Mouse (Mus musculus) kidney, adult 2 months (tissue): ENCODE data around the gene Rad51b. TPM values are rescaled to one million over a fixed set of nuclear protein-coding genes. Genes with fewer than 3 reads are reported as not detected.

Experiments used
- DNase-seq: peaks from one replicate; pipeline ENCODE4 v3.0.0; 2021
- H3K27ac ChIP-seq: fragments of 200-500 bp; 2 replicates; pipeline ENCODE4 v1.5.1; 2012; ENCODE audit warnings: low read depth, low read length, control low read depth, inconsistent platforms; ENCODE audit not compliant: insufficient read depth
- H3K27me3 ChIP-seq: fragments of 200-500 bp; replicated peaks from 2 replicates; pipeline ENCODE4 v1.6.1; 2012; ENCODE audit warnings: mild to moderate bottlenecking, moderate library complexity, low read length, inconsistent platforms; ENCODE audit not compliant: control insufficient read depth, insufficient read depth
- H3K36me3 ChIP-seq: fragments of 200-500 bp; 2 replicates; pipeline ENCODE4 v1.6.1; 2012; ENCODE audit warnings: mild to moderate bottlenecking, moderate library complexity, low read length, inconsistent platforms; ENCODE audit not compliant: control insufficient read depth, insufficient read depth
- H3K4me1 ChIP-seq: fragments of 200-500 bp; 2 replicates; pipeline ENCODE4 v1.6.1; 2011; ENCODE audit warnings: low read length; ENCODE audit not compliant: control insufficient read depth, insufficient read depth
- H3K4me3 ChIP-seq: fragments of 200-500 bp; 2 replicates; pipeline ENCODE4 v1.5.1; 2011; ENCODE audit warnings: mild to moderate bottlenecking, low read depth, low read length, control low read depth; ENCODE audit not compliant: insufficient read depth
- CTCF ChIP-seq: fragments of 200-500 bp; conservative IDR thresholded peaks from 2 replicates; pipeline ENCODE4 v1.5.1; 2011; ENCODE audit warnings: low read depth, mild to moderate bottlenecking, control low read depth, low read length, moderate library complexity, mixed read lengths; ENCODE audit not compliant: insufficient read depth, insufficient read length
- POLR2A ChIP-seq: fragments of 200-500 bp; IDR thresholded peaks from one replicate; pipeline ENCODE4 v1.6.1; 2011; ENCODE audit warnings: low read depth, low read length, control low read depth
- WGBS: fragments of 180-500 bp; shearing (Covaris S2); methylation state at CpG from one replicate; pipeline ENCODE4 v1.1.7; 2018; 5-methylcytosine and 5-hydroxymethylcytosine counted together
- polyA plus RNA-seq: library from polyadenylated mRNA; depleted of rRNA; stranded (reverse); fragments of >200 nt; gene quantifications from 2 replicates; pipeline ENCODE4 v1.2.3, GENCODE M21; 2012

The Rad51b gene
- polyA plus RNA-seq, 1 experiment = 0.14 TPM

DNA sequence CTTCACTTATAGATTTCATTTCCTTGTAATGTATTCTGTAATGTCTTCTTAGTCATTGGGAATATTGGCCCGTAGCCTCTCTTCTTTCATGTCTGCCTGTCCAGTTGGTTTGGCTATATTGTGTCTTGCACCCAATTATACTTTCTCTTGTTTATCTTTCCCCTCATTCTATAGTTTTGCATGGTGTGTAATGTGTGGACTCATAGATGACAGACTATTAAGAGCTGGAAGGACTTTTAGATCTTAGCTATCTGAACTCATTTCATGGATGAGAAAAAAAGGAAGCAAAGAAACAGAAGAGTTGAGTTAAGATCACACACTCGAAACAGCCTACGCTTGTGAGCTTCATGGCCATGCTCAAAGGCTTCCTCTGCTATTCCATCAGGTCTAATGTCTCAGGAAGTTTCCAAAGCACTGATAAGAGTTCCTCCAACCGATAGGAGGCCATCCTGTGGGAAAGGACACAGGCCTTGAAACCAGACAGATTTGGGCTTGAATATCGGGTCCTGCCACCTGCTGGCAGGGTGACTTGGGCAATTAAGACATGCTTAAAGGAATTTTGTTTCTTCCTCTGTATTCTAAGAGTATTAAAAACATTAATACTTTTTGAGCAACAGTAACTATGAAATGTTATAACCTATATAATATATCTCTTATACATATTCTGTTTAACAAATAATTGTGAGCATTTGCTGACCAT, 216.1 kb downstream of the Rad51b start:
- no peaks in the 10 kb centered on the region for H3K36me3 ChIP-seq
- no peak overlapping the region for H3K4me3 ChIP-seq
- TF ChIP-seq CTCF = peak; percentile 39
- no peak for TF ChIP-seq POLR2A
- no peaks in the 10 kb centered on the region for H3K27me3 ChIP-seq
- WGBS = 88% methylated on average over 5 of the region's 5 CpGs
- DNase-seq = no peak
- no peak overlapping the region for H3K27ac ChIP-seq
- peaks cover 7% of the 10 kb centered on the region; the same call in 1 of the 2 replicates for H3K4me1 ChIP-seq

DNA sequence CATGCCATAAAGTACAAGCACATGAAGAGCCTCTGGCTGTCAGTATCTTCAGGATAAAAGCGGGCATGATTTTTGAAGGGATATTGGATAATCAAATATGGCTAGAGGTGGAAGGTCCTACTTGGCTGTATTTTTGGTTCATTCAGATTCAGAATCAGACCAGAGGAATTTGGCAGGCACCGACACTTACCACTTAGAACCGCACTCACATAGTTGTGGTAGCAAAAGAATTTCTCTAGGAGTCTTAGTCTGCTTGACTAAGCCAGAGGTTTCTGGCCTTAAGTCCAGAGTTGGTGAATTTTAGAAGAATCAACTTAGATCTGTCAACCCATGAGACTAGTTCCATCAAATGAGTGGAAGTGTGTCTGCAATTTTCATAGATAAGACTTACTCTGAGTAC, 217.6 kb downstream of the Rad51b start:
- WGBS = 77% methylated on average over 3 of the region's 3 CpGs
- Histone ChIP-seq H3K4me1 (peaks cover 7% of the 10 kb centered on the region; the same call in 1 of the 2 replicates), H3K27ac (no peak overlapping the region), H3K4me3 (no peak overlapping the region), H3K27me3 (no peaks in the 10 kb centered on the region), H3K36me3 (no peaks in the 10 kb centered on the region)
- TF ChIP-seq POLR2A (no peak), CTCF (no peak)
- no peak for DNase-seq

DNA sequence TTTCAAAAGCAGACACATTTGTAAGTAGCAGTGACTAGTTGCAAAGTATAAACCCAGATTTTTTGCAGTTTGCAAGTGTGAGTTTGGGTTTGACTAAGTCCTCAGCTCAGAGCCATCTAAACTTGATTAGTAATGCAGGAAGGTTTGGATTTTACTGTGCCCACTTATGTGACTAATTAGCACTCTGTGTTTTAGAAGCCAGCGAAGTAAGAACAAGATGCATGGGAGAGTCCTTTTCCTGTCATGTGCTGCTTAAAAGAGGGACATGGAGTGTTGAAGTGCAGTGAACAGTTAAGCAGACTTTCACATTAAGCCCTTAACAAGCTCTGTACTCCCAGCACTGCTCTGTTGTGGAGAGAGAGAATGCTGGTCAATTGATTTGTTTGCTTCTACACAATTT, 225.3 kb downstream of the Rad51b start:
- Histone ChIP-seq H3K36me3 (no peaks in the 10 kb centered on the region), H3K27me3 (no peaks in the 10 kb centered on the region), H3K4me3 (no peak overlapping the region), H3K27ac (no peak overlapping the region; the same call in 1 of the 2 replicates), H3K4me1 (peaks cover 8% of the 10 kb centered on the region; the same call in 1 of the 2 replicates)
- no peak for DNase-seq
- WGBS = 50% methylated on average over 1 of the region's 1 CpGs
- TF ChIP-seq CTCF = no peak
- TF ChIP-seq POLR2A = no peak

DNA sequence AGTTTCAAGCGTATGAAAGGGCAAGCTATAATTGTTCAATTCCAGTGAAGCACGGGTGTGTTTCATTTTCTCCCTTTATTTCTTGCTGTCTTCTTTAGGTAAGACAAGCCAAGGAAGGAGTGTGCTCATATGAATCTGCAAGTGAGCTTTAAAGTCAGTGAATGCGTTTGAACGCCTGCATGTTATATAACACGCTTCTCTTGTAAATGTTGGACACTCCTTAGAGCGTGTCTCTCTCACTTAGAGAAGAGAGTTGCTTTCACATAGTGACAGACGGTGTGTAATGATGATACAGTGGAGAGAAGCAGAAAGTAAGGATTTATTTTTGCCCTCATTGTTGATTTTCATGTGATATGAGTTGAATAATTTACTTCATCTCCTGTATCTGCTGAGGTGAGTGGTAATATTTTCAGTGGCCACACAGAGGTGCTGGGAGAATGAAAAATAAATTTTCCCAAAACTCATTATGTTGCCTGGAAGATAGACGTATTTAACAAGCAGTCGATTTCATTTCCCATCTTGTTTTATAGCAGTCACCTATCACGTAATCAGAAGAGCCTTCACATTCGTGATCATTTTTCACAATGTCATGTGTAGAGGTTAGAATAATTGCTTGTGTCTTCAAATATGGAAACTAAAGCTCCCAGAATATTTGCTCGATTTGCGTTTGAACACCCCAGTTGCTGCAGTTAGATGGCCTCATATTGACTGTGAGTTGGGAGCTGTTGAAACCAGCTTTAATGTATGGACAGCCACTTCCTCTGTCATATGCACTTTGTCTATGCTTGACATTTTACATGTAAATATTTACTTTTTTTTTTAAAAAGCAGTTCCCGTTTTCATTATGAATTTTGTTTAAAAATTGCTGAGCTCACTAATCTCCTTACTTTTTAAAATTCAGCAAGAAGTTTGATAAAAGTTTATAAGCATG, 228.1 kb downstream of the Rad51b start:
- Histone ChIP-seq H3K27me3 (no peaks in the 10 kb centered on the region), H3K4me3 (no peak overlapping the region), H3K36me3 (no peaks in the 10 kb centered on the region), H3K27ac (peak overlapping the region; percentile 38; the same call in 1 of the 2 replicates), H3K4me1 (peaks cover 8% of the 10 kb centered on the region; the same call in 1 of the 2 replicates)
- TF ChIP-seq CTCF (no peak), POLR2A (no peak)
- DNase-seq = peak; percentile 41
- WGBS = 62% methylated on average over 14 of the region's 14 CpGs

DNA sequence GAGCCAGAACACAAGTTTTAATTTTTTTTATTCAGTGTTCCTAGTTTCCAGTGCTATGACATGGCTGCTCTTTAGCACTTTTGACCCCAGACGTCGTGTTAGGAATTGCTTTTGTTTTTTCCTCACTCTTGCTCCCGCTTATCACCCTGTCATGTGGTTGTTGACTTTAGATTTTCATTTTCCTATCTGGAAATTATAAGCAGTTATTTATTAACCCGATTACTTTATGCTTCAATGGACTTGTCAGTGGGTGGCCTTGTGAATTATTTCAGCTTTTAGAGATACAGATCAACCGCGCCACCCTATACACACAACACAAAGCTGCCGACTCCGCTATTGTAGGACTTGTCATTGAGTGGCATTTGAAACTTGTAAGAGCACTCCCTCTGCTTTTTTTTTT, 228.8 kb downstream of the Rad51b start:
- peak; percentile 57 for DNase-seq
- H3K4me3 ChIP-seq = no peak overlapping the region
- WGBS = 25% methylated on average over 8 of the region's 8 CpGs
- H3K4me1 ChIP-seq = peaks cover 8% of the 10 kb centered on the region; the same call in 1 of the 2 replicates
- H3K27me3 ChIP-seq = no peaks in the 10 kb centered on the region
- no peaks in the 10 kb centered on the region for H3K36me3 ChIP-seq
- TF ChIP-seq POLR2A (no peak), CTCF (no peak)
- H3K27ac ChIP-seq = no peak overlapping the region

DNA sequence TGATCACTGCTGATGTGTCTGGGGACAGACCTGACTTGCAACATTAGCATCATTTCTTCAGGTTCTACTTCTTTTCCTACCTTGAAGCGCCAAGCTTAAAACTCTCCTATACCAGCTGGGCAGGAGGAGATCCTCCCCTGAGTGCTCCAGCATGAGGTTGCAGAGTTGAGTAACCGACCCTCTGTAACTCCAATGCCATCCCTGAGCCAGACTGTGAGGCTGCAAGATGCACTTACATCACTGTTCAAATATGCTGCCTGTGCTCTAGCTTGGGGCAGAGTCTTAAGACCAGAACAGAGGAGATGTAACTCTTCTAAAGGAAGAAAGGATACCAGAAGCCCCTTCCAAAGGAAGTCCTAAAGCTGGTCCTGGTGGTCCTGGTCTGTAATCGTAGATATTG, 230.1 kb downstream of the Rad51b start:
- WGBS = 76% methylated on average over 3 of the region's 3 CpGs
- TF ChIP-seq CTCF (no peak), POLR2A (no peak)

DNA sequence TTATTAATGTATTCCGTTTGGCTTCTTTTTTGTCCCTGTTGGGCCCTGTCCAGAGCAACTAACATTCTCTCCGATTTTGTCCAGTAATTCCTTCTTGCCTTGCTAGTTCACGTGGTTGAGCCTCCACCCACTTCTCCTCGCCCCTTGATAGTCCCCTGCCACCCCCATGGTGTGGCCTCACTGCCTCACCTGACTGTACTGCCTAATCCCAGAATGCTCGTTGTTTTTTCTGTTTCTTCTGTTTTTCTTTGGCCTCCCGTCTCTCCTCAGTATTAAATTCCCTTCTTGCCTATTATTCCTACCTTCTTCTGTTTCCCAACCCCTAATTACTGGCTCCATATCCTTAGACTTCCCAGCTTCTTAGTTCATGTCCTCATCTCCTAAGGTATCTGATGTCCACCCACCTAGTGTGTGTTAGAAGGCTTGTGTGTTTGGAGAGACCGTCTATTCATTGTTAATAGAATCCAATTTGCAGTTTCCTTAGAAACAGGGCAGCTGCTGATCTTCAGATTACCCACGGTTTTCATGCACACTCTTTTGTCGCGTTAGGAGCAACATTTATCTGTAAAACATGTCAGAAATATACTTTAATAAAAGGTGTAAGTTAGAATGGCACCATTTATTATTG, 233.3 kb downstream of the Rad51b start:
- no peaks in the 10 kb centered on the region for H3K27me3 ChIP-seq
- TF ChIP-seq POLR2A (no peak), CTCF (no peak)
- H3K27ac ChIP-seq = peak overlapping the region; percentile 52

More for the DNA sequence above, 230.1 kb downstream of the Rad51b start:
- peaks cover 12% of the 10 kb centered on the region; the same call in 1 of the 2 replicates for H3K4me1 ChIP-seq
- H3K36me3 ChIP-seq = no peaks in the 10 kb centered on the region
- no peak overlapping the region for H3K4me3 ChIP-seq
- no peak for DNase-seq
- no peaks in the 10 kb centered on the region for H3K27me3 ChIP-seq
- no peak overlapping the region for H3K27ac ChIP-seq

More for the DNA sequence above, 233.3 kb downstream of the Rad51b start:
- 67% methylated on average over 10 of the region's 10 CpGs for WGBS
- peaks cover 20% of the 10 kb centered on the region for H3K4me1 ChIP-seq
- H3K4me3 ChIP-seq = no peak overlapping the region
- no peaks in the 10 kb centered on the region for H3K36me3 ChIP-seq
- no peak for DNase-seq
